Mouse (Mus musculus) R1 (cell line): ENCODE results near the gene 2410137M14Rik.
"Not testable (repeated sequence)": the region's sequence is repeated elsewhere in the genome, so short reads cannot be mapped to it uniquely, and the experiment has no call there.

ENCODE experiments used
- DNase-seq: peaks from one replicate; pipeline ENCODE4 v3.0.0-alpha.2; 2018; ENCODE audit warnings: low read depth, low spot score

Gene 2410137M14Rik

GRCm38 (mm10) chr17:36981221-36981813, at the start of gene 2410137M14Rik:
2410137M14Rik (minus strand) TSS chr17:36981237.
- DNase-seq = peak; percentile 76

DNA sequence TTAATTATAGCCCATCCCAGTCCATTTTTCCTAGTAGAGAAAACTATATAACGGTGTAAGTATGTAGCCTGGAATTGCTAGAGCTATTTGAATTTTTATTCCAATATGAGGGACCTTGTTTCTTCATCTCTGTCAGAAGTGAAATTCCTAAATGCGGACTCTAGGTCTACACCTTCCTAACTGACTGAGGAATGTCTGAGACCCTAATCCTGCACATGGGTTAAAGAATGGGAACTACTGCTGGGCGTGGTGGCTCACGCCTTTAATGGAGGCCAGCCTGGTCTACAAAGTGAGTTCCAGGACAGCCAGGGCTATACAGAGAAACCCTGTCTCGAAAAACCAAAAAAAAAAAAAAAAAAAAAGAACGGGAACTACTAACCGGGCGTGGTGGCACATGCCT, 48.1 kb upstream of the 2410137M14Rik start:
- peak; percentile 72 for DNase-seq

- DNase-seq = peak; percentile 100
These were observed 47.7 kb upstream of the 2410137M14Rik start for GRCm38 (mm10) chr17:37028683-37029120.

DNA sequence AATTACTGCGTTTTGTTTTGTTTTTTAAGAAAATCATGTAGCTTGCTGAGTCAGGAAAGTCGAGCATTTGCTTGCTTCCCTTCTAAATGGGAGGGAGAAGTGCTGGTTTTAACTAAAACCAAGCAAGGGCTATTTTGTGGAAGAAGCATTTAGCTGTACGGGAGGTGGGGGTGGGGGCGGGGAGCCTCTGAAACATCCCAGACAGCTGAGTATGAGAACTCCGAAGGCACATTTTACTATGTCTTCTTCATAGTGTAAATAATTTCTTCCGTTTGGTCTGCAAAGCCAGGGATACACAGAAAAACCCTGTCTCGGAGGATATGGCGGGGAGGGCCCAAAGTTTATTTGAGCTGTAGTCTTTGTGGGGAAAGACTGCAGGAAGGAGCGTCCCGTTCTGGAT, 47.2 kb upstream of the 2410137M14Rik start:
- peak; percentile 87 for DNase-seq

DNA sequence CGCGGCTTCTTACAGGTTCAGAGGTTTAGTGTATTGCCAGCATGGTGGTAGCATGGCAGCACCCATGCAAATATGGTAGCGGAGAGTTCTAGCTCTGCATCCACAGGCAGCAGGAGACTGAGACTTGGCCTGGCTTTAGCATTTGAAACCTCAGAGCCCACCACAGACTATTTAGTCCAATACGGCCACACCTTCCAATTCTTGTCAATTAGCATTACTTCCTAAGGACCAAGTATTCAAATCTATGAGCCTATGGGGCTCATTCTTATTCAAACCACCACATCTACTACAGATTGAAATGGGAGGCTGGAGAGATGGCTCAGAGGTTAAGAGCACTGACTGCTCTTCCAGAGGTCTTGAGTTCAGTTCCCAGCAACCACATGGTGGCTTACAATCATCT, 46.4 kb upstream of the 2410137M14Rik start:
- DNase-seq = peak; percentile 94

DNA sequence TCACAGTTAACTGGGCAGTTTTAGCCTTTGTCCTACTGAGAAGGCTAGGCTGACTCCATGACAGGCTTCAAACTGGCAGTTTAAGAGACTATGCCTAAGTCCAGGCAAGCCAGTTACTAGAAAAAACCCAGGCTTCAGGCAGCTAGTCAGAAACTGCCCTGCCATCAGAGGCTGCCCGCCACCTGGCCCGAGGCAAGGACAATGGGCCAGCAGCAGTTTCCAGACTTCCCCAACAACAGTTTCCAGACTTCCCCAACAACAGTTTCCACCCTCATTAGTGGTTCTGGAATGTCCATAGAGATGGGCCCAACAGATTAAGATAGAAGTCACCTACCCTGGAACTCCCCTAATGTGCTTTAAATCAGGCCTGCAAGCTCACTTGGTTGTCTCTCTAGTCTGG, 45.4 kb upstream of the 2410137M14Rik start:
- no peak for DNase-seq

DNA sequence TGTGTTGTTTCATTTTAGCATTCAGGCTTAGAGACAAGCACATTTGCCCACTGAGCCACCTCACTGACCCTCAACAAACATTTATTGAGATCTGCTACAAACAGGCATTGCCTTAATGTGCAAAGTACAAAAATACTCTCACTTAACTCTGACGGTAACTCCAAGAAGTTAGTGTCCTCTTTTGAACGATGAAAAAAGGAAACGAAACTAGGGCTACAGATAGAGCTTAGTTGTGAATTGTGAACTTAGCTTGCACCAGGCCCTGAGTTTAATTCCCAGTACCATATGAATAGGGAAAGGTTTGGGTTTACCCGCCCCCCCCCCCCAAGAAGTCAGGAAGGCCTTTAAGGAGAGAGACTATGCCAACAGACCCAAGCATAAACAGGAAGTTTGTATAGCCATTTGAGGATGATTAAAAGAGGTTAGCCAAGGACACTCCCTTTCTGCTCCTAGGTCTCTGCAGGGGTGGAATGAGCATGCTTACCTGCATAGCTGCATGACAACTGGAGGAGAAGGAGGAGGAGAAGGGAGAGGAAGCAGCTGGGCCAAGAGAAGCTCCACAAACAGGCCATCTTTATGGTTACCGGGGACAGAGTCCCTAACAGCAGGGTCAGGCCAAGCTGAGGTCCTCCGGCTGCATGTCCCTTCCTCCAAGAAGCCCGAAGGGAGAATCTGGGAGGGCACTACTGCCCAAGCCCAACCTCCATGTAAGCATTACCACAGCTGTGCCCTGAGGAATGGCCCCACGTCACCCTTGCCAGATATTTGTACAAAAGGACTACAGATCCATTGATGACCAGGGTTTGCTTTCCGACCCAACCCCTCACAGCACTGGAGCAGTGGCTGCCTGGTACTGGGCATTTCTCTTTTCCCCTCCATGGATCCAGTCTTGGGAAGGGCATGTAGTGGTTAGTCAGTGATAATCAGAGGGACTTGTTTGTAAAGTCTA, 41.9 kb upstream of the 2410137M14Rik start, which contains the start of gene Mog:
Mog (minus strand) TSS at position 771 of the 949 bp plus-strand sequence.
- DNase-seq = peak; percentile 88

DNA sequence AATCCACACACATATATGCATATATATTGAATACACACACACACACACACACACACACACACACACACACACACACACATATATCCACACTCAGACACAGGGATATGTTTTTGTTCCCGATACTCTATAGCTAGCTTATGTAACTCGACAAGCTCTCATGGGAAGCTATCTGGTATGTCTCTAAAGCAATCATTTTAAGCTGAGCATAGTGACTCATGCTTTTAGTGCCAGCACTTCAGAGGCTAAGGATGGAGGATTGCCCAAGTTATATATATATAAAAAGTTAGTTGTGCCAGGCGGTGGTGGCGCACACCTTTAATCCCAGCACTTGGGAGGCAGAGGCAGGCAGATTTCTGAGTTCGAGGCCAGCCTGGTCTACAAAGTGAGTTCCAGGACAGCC, 38.2 kb upstream of the 2410137M14Rik start:
- DNase-seq = not testable (repeated sequence)

GRCm38 (mm10) chr17:37018328-37018727, 37.3 kb upstream of the 2410137M14Rik start:
- DNase-seq = no peak

GRCm38 (mm10) chr17:37016333-37016732, 35.3 kb upstream of the 2410137M14Rik start:
- no peak for DNase-seq

- peak; percentile 81 for DNase-seq
These were observed 31.1 kb upstream of the 2410137M14Rik start for GRCm38 (mm10) chr17:37012141-37012540.

GRCm38 (mm10) chr17:37011719-37012118, 30.7 kb upstream of the 2410137M14Rik start:
- DNase-seq = peak; percentile 89

GRCm38 (mm10) chr17:37009460-37010042, 28.5 kb upstream of the 2410137M14Rik start:
- DNase-seq = peak; percentile 66

DNA sequence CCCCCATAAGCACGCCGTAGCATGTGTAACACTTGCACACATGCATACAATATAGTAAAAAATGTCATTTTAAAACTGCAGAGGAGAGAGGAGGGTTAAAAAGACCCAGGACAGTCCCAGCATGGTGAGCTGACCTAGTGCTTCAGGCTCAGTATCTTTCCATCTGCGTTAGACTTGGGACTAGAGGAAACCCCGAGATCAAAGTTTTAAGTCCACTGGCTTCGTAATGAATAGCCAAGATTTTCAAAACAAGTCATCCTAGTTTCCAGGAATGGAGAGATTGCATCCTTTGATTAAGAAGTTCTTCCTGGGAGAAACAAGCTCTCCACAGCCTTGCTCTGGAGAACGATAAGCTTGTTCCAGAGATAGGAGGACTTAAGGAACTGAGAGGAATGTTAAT, 27.1 kb upstream of the 2410137M14Rik start:
- DNase-seq = no peak

DNA sequence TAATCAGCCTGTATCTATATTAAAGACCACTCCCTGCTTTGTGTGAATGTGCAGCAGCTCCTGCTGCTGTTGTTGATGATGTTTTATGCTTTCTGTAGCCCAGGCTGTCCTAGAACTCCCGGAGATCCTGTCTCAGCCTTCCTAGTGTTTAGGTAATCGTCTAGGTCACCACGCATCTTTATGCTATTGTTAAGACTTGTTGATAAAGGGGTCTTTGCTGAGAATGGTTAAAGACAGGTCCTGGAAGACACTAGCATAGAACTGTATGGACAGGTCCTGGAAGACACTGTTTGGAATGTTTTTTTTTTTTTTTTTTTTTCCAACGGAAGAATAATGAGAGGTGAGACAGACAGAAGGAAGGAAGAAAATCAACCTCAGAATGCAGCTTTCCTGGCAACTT, 22.3 kb upstream of the 2410137M14Rik start:
- peak; percentile 48 for DNase-seq

DNA sequence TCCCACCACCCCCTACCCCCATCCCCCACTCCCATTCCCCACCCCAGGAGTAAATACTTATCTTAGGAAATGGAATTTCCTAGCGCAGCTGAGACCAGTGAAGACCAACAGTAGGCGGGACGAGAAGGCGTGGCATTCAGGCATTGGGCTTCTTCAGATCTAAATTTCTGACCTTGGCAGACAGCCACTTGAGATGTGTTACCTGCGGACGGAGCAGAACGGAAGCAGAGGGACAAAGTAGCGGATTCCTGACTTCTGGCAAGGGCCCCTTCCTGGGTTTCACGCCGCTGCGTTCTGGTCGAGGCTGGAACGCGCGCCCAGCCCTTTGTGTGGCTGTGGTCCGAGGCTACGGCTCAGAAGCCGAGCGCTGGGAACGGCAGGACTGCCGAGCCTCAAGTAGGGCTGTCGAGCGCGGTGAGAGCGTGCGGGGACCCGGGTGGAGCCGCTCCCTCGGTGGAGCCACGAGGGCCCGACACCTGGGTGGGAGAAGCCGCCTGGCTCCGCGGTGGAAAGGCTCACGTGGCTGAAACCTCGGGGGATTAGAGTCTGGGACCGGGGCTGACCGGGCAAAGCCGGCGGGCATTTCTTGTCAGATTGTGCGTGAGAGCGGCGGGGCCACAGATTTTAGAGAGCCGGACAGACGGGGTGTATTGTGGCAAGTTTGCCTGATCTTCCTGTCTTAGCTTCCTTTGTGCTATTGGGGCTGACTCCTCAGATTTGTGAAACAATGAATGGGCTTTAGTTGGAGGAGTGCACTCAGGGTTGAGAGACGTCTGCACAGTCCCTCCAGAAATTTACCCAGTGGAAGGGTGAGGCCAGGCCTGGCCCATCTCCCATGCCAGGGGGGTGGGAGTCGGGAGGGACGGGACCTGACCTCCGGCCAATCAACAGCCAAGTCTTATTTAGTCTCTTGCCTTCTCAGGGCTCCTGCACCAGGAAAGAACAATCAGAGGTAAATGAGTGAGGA, 21.6 kb upstream of the 2410137M14Rik start:
- DNase-seq = peak; percentile 100

GRCm38 (mm10) chr17:37000863-37001262, 19.8 kb upstream of the 2410137M14Rik start, which contains the start of gene Zfp57:
Zfp57 (plus strand) TSS chr17:37001163.
- DNase-seq = no peak

- DNase-seq = no peak
These were observed 17.4 kb upstream of the 2410137M14Rik start for GRCm38 (mm10) chr17:36998477-36998876.

DNA sequence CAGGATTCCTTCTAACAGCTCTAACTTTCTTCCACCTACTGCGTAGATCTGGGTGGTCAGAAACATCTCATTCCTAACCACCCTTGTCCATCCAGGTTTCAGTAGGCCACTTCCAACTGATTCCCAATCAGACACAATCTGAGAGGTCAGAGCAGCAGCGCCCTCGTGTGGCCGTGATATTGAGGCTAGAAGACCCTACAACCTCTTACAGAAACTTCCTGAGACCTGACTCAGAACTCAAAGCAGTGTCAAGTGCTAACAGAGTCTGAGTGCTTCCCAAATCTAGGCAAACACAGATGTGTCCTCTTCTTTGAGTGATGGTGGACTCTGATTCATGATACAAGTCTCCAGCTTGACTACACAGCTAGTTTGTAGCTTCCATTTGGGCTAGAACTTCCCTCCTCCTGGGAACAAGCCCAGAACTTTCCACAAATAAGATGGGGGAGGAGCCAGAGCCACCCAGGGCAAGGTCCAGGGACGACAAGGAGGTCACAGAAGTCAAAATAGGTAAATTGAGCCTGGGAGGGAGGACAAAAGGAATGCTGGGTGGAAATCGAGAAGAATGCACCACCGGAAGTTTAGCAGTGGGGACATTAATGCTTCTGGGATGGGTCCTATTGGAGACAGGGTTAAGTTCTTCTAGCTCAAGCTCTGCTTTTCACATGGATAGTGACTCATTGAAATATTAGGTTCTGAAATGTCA, 16.1 kb upstream of the 2410137M14Rik start:
- peak; percentile 99 for DNase-seq

DNA sequence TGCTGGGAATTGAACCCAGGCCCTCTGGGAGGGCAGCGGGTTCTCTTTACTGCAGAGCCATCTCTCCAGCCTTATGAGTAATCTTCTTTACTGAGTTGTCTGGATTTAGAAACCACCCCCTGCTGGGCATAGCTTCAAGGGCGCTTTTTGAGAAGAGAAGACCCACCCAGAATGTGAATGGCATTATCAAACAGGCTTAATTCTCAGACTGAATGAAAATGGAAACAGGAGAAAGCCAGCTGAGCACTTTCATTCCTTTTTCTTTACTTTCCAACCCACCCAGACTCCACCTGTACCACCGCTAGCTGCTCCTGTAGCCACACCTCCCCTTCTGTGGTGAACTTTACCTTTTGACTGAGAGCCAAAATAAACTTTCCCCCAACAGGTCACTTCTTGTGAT, 14.4 kb upstream of the 2410137M14Rik start:
- peak; percentile 98 for DNase-seq
